Mouse (Mus musculus) intestine, embryonic 15.5 days (tissue): ENCODE measurements around the gene Pfn3. TPM values are rescaled to one million over a fixed set of nuclear protein-coding genes. Genes with fewer than 3 reads are reported as not detected.
A peak's percentile ranks its signal among the peaks of the same experiment; 100 is the strongest.

Source experiments
- ATAC-seq: fragments of 200-750 bp; cut with Nextera tagmentation; 2 replicates; pipeline ENCODE4 v1.8.0; 2017; ENCODE audit warnings: moderate TSS enrichment, moderate library complexity
- H3K27ac ChIP-seq: fragments of 300-500 bp; sonication (generic); 2 replicates; pipeline ENCODE4 v1.5.1; 2015; ENCODE audit warnings: mild to moderate bottlenecking, inconsistent platforms
- H3K27me3 ChIP-seq: fragments of 300-500 bp; sonication (generic); replicated peaks from 2 replicates; pipeline ENCODE4 v1.6.1; 2015; ENCODE audit warnings: inconsistent platforms
- H3K36me3 ChIP-seq: fragments of 300-500 bp; sonication (generic); 2 replicates; pipeline ENCODE4 v1.6.1; 2015; ENCODE audit warnings: inconsistent platforms
- H3K4me1 ChIP-seq: fragments of 300-500 bp; sonication (generic); replicated peaks from 2 replicates; pipeline ENCODE4 v1.6.1; 2015; ENCODE audit warnings: inconsistent platforms
- H3K4me2 ChIP-seq: fragments of 300-500 bp; sonication (generic); replicated peaks from 2 replicates; pipeline ENCODE4 v1.6.1; 2015; ENCODE audit warnings: mild to moderate bottlenecking, inconsistent platforms
- H3K4me3 ChIP-seq: fragments of 300-500 bp; sonication (generic); replicated peaks from 2 replicates; pipeline ENCODE4 v1.5.1; 2015; ENCODE audit warnings: inconsistent platforms
- H3K9ac ChIP-seq: fragments of 300-500 bp; sonication (generic); 2 replicates; pipeline ENCODE4 v1.6.1; 2015; ENCODE audit warnings: inconsistent platforms
- H3K9me3 ChIP-seq: fragments of 300-500 bp; sonication (generic); 2 replicates; pipeline ENCODE4 v1.6.1; 2016; ENCODE audit warnings: inconsistent platforms
- WGBS: fragments of 180-500 bp; shearing (Covaris S2); methylation state at CpG from one replicate; pipeline ENCODE4 v1.1.7; 2015; 5-methylcytosine and 5-hydroxymethylcytosine counted together
- polyA plus RNA-seq: library from polyadenylated mRNA; unstranded; fragments of >200 nt; fragmentation: Nextera tagmentation; extraction: Ambion mirVana; gene quantifications from 2 replicates; pipeline ENCODE4 v1.2.1, GENCODE M21; 2015

The Pfn3 gene
- polyA plus RNA-seq, 1 experiment from 2014 or later: not detected

GRCm38 (mm10) chr13:55420933-55421800, 6.1 kb upstream of the Pfn3 start:
- H3K4me1 ChIP-seq: peaks cover 13% of the 10 kb centered on the region
- peak overlapping the region; percentile 56 for H3K4me2 ChIP-seq
- no peak overlapping the region for H3K27ac ChIP-seq
- H3K9me3 ChIP-seq: no peaks in the 10 kb centered on the region
- WGBS: 7% methylated on average over 35 of the region's 35 CpGs
- H3K4me3 ChIP-seq: peak overlapping the region; percentile 19; the same call in 1 of the 2 replicates
- H3K36me3 ChIP-seq: no peaks in the 10 kb centered on the region
- no peak overlapping the region for H3K9ac ChIP-seq
- peaks cover 43% of the 10 kb centered on the region for H3K27me3 ChIP-seq
- ATAC-seq: peak; percentile 78

GRCm38 (mm10) chr13:55420018-55420932, 5.2 kb upstream of the Pfn3 start:
- no peak overlapping the region for H3K9ac ChIP-seq
- H3K36me3 ChIP-seq: no peaks in the 10 kb centered on the region
- H3K9me3 ChIP-seq: no peaks in the 10 kb centered on the region
- H3K4me1 ChIP-seq: peaks cover 13% of the 10 kb centered on the region
- peak overlapping the region; percentile 19; the same call in 1 of the 2 replicates for H3K4me3 ChIP-seq
- H3K4me2 ChIP-seq: peak overlapping the region; percentile 56; the same call in 1 of the 2 replicates
- 26% methylated on average over 51 of the region's 51 CpGs for WGBS
- peaks cover 40% of the 10 kb centered on the region for H3K27me3 ChIP-seq
- ATAC-seq: peak; percentile 23; the same call in 1 of the 2 replicates
- H3K27ac ChIP-seq: no peak overlapping the region

GRCm38 (mm10) chr13:55419142-55419541, 4.1 kb upstream of the Pfn3 start:
- no peak overlapping the region for H3K4me2 ChIP-seq
- ATAC-seq: no peak
- no peak overlapping the region for H3K9ac ChIP-seq
- no peak overlapping the region for H3K27ac ChIP-seq
- no peaks in the 10 kb centered on the region for H3K9me3 ChIP-seq
- H3K4me1 ChIP-seq: peaks cover 20% of the 10 kb centered on the region
- H3K36me3 ChIP-seq: no peaks in the 10 kb centered on the region
- WGBS: 67% methylated on average over 5 of the region's 5 CpGs
- H3K4me3 ChIP-seq: no peak overlapping the region
- H3K27me3 ChIP-seq: peaks cover 50% of the 10 kb centered on the region

- no peak overlapping the region for H3K4me3 ChIP-seq
- ATAC-seq: peak; percentile 76
- H3K4me2 ChIP-seq: peak overlapping the region; percentile 46
- WGBS: 8% methylated on average over 12 of the region's 12 CpGs
- H3K9me3 ChIP-seq: no peaks in the 10 kb centered on the region
- peaks cover 54% of the 10 kb centered on the region for H3K27me3 ChIP-seq
- no peaks in the 10 kb centered on the region for H3K36me3 ChIP-seq
- peaks cover 20% of the 10 kb centered on the region for H3K4me1 ChIP-seq
- H3K9ac ChIP-seq: no peak overlapping the region
- H3K27ac ChIP-seq: no peak overlapping the region
Measured at GRCm38 (mm10) chr13:55418004-55418403, 3.0 kb upstream of the Pfn3 start.

GRCm38 (mm10) chr13:55413333-55413732, 1.7 kb downstream of the Pfn3 start:
- ATAC-seq: no peak
- H3K9ac ChIP-seq: no peak overlapping the region
- H3K27ac ChIP-seq: no peak overlapping the region
- peaks cover 16% of the 10 kb centered on the region for H3K27me3 ChIP-seq
- no peaks in the 10 kb centered on the region for H3K9me3 ChIP-seq
- no peaks in the 10 kb centered on the region for H3K36me3 ChIP-seq
- 78% methylated on average over 12 of the region's 12 CpGs for WGBS
- H3K4me2 ChIP-seq: no peak overlapping the region
- H3K4me1 ChIP-seq: peaks cover 6% of the 10 kb centered on the region
- no peak overlapping the region for H3K4me3 ChIP-seq

GRCm38 (mm10) chr13:55412643-55413307, 2.3 kb downstream of the Pfn3 start:
- 84% methylated on average over 13 of the region's 13 CpGs for WGBS
- no peak for ATAC-seq
- no peak overlapping the region for H3K4me3 ChIP-seq

GRCm38 (mm10) chr13:55411826-55412225, 3.2 kb downstream of the Pfn3 start:
- no peak overlapping the region for H3K9ac ChIP-seq
- no peak overlapping the region for H3K4me3 ChIP-seq
- no peaks in the 10 kb centered on the region for H3K36me3 ChIP-seq
- H3K27ac ChIP-seq: no peak overlapping the region
- no peaks in the 10 kb centered on the region for H3K9me3 ChIP-seq
- no peak for ATAC-seq
- H3K4me2 ChIP-seq: no peak overlapping the region
- peaks cover 14% of the 10 kb centered on the region for H3K27me3 ChIP-seq
- 70% methylated on average over 7 of the region's 7 CpGs for WGBS
- H3K4me1 ChIP-seq: peaks cover 6% of the 10 kb centered on the region

More at GRCm38 (mm10) chr13:55412643-55413307, 2.3 kb downstream of the Pfn3 start:
- Histone ChIP-seq H3K4me1 (peaks cover 6% of the 10 kb centered on the region), H3K36me3 (no peaks in the 10 kb centered on the region), H3K9ac (no peak overlapping the region), H3K27me3 (peaks cover 14% of the 10 kb centered on the region), H3K27ac (no peak overlapping the region), H3K9me3 (no peaks in the 10 kb centered on the region), H3K4me2 (no peak overlapping the region)

GRCm38 (mm10) chr13:55408546-55409120, 6.4 kb downstream of the Pfn3 start:
- no peaks in the 10 kb centered on the region; the same call in 1 of the 2 replicates for H3K4me1 ChIP-seq
- H3K27ac ChIP-seq: no peak overlapping the region
- H3K36me3 ChIP-seq: no peaks in the 10 kb centered on the region
- H3K27me3 ChIP-seq: peaks cover 9% of the 10 kb centered on the region
- H3K4me3 ChIP-seq: no peak overlapping the region
- H3K9me3 ChIP-seq: no peaks in the 10 kb centered on the region
- no peak overlapping the region for H3K4me2 ChIP-seq
- WGBS: 89% methylated on average over 19 of the region's 19 CpGs
- no peak for ATAC-seq
- H3K9ac ChIP-seq: no peak overlapping the region

- WGBS: 83% methylated on average over 4 of the region's 4 CpGs
Measured at GRCm38 (mm10) chr13:55407341-55407740, 7.7 kb downstream of the Pfn3 start.

GRCm38 (mm10) chr13:55405783-55406390, 9.1 kb downstream of the Pfn3 start:
- Histone ChIP-seq H3K9me3 (no peaks in the 10 kb centered on the region), H3K27ac (no peak overlapping the region), H3K4me2 (no peak overlapping the region), H3K27me3 (peaks cover 12% of the 10 kb centered on the region), H3K4me1 (no peaks in the 10 kb centered on the region; the same call in 1 of the 2 replicates), H3K36me3 (no peaks in the 10 kb centered on the region), H3K9ac (0 out of 2 replicates have a peak overlapping the region, but pooled peaks have one; percentile 28), H3K4me3 (no peak overlapping the region)
- WGBS: 65% methylated on average over 13 of the region's 13 CpGs
- ATAC-seq: peak; percentile 39; the same call in 1 of the 2 replicates

More at GRCm38 (mm10) chr13:55407341-55407740, 7.7 kb downstream of the Pfn3 start:
- Histone ChIP-seq H3K4me3 (no peak overlapping the region), H3K27me3 (peaks cover 6% of the 10 kb centered on the region), H3K27ac (no peak overlapping the region), H3K4me1 (no peaks in the 10 kb centered on the region; the same call in 1 of the 2 replicates), H3K36me3 (no peaks in the 10 kb centered on the region), H3K4me2 (no peak overlapping the region), H3K9me3 (no peaks in the 10 kb centered on the region), H3K9ac (no peak overlapping the region)
- no peak for ATAC-seq
